Mouse (Mus musculus) embryo, embryonic 10 days (tissue): ENCODE measurements at regions not wholly inside any gene's neighbourhood (a gene's known extent, or its start where the extent isn't known, plus 50 kb on each side); places are given as distances from the start of the nearest gene placed in this dataset.
"Not testable (repeated sequence)": the region's sequence is repeated elsewhere in the genome, so short reads cannot be mapped to it uniquely, and the experiment has no call there.

ENCODE experiments used
- DNase-seq: peaks from one replicate; pipeline ENCODE4 v3.0.0-alpha.2; 2015; ENCODE audit warnings: low spot score

DNA sequence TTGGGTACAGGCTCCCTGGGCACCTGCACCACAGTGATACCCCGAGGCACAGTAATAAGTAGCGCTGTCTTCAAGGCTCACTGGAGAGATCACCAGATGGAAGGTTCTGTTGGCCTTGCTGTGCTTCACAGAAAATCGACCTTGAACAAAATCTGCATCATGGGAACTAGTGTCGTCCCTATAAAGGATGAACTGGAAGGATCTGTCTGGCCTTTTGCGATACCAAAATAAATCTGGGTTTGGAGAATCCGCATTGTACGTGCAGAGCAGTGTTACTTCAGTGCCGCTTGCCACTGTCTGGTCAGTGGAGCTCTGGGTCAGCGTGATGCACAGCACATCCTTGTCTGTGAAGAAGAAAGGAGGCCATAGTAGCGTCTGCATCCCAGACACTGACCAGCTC, 105.3 kb downstream of the Dad1 start:
- no peak for DNase-seq

DNA sequence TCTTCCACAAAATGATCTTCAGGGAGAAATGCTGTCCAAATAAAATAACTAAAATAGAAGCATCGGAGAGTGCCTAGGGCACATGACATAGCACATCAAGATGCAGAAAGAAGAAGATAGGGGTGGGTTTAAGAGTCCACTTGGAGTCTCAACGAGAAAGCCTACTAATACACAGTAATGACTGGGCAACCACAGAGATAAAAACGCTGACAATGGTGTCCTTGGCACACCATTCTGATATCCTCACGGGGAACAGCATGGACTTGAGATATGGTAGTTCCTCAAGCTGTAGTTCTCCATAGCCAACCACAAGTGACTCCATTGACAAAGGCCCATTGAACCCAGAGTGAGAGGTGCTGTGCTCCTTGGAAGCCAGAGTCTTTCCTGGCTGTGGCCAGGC, 105.8 kb downstream of the Dad1 start:
- DNase-seq: no peak

DNA sequence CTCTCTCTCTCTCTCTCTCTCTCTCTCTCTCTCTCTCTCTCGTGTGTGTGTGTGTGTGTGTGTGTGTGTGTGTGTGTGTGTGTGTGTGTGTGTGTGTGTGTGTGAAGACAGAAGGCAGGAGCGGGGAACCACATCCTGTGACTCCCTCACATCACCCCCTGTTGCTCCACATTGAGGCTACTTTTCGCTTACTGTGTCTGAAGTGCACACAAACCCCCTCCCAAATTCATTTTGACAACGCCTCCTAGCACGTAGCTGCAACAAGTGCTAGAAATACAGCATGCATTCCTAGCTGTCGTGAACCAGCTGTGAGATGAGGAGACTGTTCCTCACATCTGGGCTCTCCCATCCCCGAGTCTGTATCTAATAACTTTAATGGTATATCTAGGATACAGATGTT, 106.4 kb downstream of the Dad1 start:
- DNase-seq: no peak

DNA sequence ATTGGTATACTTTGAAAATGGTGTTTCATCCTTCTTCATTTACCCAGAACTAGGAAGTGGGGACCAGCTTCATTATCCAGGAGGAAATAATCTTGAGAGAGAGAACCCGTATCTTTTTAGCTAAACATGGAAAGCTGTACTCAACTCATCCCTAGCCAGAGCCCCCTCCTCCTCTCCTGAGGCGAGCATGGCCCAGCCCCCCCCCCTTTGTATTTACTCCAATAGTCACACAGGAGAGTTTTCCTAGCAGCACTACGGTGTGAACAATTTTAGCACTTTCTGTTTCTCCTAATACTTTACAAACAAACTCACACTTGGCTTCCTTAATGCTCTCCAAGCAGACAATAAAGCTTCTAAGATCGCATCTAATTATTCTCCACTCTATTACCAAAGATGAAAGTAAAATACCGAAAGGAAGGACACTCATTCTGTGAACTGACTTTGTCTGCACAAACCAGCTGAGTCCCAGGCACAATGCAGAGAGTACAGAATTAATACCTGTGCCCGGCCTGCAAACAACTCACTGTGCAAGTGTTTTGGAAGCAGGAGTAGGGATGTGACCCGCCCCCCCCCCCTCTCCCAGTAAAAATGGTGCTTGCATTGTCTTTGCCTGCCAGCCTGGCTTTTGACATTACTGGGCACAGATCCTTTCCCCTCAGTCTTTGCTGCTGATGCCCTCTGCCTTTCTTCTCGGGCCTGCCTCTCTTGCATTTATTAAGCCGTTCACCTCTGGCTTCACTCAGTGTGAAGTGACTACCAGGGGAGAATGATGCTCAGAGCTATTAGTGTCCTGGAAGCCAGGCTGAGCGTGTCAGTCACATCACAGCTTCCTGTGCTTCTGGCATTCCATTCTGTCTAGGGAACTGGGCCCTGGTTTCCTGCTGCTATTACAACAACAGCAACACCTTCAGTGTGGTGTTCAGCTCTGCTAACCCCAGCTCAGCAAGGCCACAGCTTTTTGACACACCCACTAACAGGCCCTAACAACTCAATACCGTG, 107.9 kb downstream of the Dad1 start:
- peak; percentile 53 for DNase-seq

DNA sequence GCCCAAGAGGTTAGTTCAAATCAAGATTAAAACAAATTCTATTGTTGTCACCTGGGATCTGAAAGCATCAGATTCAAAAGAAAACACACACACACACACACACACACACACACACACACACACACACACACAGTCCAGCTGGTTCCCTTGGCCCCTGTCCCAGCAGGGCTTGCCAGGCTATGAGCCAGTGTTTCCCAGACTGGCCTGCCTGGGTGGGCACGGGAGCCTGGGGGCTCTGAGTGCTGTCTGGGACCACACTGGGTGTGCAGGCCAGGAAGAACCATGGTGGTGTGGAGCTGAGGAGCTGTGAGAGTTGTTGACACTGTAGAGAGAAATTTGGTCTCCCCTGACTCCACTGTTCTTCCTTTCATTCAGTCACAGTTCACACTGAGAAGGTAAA, 110.1 kb downstream of the Dad1 start:
- DNase-seq: no peak

DNA sequence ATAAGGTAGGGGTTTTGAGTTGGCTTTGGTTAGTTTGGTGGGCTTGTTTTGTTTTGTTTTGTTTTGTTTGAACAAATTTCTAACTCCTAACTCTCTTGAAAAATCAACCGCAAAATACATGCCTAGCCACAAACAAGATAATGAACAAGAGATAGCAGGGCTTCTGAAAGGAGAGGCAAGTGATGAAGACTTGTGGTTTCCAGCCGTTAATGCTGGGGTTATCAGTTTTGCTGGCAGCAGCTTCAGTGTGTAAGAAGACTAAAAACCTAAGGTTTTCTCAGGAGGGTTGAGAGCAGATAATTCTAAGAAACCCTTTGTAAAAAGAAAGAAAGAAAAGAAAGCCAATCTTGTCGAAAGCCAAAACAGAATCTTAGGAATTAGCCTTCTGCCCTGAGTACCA, 115.6 kb downstream of the Dad1 start:
- DNase-seq: no peak

DNA sequence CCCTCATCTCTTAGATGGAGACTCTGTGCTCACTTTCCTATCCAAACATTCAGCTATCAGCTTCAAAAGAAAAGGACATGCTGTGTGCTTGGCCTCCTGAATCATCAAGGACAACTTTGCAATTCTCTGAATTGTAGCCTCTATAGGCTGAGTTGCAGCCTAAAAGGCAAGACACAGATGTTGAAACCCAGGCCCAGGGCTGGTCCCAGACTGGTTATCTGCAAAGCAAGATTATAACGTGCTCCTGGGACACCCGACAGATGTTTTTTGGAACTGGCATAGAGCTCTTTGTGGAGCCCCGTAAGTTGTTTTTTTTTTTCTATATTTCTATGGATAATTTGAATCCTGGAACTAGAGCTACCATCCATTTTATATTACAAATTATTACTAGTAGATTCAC, 117.4 kb downstream of the Dad1 start:
- no peak for DNase-seq

DNA sequence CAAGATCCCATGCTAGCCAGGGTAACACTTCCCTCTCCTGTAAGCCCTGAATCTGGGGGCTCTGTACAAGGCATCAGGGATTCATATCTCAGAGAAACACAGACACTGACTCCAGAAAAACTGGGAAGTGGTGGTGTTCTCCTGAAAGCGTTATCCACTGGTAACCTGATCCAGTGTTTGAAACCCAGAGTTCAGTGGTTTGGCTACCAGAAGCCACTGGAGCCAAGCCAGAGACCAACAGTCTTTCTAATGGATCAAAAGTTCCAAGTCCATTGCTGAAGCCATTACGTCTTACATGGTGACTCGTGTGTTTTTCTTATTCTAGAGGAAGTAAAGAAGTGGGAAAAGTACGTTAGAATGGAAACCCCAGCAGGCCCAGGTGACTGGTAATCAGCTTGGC, 125.6 kb downstream of the Dad1 start:
- no peak for DNase-seq

DNA sequence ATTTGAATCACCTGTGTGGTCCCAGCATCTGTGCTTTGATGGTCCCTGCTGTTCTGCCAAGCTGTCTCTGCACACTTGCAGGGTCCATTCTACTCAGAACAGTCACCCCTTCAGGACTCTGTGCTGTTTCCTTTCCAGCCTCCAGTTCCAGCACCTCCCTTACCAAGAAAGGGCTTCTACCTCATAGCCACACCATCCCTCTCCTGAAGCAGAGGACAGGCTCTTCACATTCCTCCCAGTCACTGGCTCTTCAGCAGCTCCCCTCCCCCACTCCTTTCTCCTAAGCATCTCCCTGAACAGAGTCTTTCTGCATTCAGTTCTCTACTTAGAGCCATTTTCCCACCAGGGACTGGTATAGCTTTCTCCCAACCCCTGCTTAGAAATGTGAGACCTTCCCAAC, 128.4 kb downstream of the Dad1 start:
- peak; percentile 14 for DNase-seq

DNA sequence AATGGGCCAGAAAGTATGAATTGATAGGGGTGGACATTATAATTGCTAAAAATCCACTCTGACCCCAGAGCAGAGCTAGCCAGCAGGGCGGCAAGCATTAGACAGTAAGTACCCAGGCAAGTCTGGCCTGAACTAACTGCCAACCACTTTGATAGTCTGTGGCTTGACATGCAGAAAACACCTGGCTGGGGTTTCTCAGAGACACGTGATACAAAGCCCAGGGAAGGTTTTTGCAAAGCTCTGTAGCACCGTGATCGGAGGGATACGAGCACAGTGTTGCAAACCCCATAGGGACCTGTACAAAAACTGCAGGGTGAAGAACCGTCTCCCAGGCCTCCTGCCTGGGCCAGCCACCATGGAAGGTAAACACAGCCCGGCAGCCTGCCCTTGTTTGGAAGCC, 131.9 kb downstream of the Dad1 start:
- DNase-seq: no peak

DNA sequence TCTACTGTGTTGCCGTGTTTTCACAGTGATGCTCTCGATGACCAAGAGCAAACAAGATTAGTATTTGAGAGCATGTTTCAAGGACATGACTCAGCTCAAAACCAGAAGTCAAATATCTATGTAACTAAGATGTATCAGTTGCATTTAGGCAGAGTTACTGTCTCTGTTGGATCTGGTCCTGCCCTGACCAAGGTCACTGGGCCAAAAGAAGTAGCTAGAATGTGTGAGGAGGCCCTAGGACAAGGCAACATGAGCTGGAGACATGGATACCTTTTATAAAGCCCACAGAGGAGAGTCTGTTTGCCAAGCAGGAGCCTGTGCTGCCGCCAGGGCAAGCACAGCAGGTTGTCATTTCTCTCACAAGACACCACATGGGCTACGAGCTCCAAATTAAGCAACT, 132.6 kb downstream of the Dad1 start:
- no peak for DNase-seq

DNA sequence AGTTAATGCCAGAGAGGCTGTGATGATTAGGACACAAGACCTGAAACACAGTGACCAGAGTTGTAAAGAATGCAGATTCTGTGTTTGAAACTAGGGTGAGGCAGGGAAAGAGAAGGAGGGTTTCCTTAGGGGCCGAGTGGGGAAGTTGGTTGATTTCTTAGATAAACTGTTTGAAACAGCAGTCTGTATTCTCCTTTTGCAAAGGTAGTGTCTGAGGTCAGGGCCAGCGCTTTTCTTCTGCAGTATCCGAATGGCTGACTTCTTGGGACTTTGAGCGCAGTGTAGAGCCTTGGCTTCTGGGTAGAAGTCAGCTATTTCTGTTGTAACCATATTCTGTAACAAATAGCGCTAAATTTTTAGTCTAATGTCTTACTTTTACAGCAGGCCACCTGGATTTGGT, 133.7 kb downstream of the Dad1 start:
- no peak for DNase-seq

DNA sequence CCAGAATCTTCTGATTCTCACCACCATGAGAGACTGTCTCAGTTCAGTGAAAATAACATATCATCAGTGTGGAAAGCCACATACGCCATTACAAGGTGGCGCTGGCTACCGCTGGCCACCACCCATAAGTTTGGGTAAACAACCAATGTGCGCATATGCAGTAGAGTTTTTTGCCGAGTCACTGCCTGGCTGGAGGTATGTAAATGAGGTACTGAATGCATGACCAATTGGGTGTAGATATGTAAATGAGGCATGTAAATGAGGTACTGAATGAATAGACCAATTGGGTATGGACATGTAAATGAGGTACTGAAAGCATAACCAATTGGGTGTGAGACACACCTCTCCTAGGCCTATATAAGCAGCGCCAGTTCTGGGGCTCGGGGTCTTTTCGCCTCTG, 136.3 kb downstream of the Dad1 start:
- DNase-seq: not testable (repeated sequence)

DNA sequence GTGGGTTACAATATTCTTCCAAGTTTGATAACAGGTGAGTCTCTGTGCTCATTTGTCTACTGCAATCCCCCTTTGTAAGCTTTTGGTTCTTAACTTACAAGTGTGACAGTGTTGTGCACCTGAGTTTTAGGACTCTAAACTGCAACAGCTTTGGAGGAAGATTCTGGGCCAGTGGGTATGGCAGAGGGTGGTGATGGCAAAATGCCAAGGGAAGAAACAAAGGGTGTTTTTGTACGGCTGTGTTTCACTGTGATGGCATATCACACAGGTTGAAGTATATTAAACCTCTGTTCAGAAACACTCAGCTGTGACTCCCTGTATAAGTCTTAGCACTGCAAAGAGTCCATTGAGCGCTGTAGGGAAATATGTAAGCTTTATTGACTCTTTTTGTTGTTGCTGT, 140.7 kb downstream of the Dad1 start:
- DNase-seq: no peak

DNA sequence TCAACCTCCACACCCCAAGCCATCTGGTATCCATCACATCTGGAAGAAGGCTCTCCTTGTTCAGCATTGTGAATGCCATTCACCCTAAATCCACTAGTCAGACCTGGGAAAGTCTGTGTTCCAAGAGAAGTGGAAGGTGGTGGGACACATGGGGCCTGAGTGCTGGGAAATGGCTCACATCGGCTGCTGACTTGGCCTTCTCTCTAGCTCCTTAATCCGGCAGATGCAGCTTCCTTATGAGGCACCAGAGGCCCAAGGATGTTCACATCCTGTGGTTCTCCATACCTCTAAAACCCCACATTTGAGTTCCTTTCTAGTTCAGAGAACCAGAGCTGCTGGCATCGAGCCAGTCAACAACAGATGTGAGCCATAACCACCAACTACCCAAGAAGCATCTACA, 142.9 kb downstream of the Dad1 start:
- no peak for DNase-seq

DNA sequence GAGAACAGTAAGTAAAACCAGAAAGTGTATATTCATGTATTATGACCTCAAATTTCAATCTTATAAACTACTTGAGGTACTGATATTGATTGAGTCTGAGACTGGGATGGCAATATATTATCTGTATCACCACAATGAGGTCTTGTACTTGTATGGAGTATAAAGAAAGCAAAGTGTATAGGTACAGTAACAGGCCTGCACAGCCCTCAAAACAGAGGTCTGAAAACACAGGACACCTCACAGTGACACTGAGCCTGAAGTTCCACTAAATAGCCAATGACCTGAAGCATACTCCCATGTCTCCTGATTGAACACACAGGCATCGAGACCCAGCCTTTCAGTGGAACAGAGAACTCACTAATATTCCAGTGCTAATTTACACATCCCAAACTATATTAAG, 144.8 kb downstream of the Dad1 start:
- DNase-seq: no peak

DNA sequence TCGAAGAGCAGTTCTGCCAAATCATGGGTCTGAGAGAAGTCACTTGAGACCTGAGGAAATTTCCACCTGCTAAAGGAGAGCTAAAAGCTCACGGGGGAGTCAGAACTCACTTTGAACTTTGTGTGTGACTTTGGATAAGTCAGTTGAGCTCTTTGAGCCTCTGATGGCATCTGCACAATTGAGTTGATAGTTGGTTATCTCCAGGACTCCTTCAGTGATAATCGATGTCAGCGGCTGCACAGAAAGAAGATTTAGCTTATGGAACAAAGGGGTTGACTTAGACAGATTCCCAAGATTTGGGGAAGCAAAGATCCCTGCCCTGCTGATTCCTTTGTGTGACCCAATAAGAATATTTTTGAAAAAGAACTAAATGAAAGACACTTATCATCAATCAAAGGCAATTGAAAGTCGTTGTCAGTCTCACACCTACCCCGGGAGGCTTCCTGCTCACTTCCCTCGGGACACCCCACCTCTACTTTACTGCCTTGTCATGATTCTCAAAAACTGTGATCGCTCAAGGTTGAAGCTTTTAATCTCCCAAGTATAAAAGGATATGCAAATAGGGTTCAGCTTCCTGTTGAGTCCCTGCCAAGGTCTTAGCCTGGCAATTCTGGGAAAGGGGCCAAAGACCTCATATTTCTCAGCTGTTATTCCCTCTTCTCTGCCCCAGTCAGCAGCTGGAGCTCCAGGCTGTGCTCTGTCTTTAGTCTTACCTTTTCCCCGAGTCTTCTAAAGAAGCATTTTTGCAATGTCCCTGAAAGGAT, 145.4 kb downstream of the Dad1 start:
- DNase-seq: no peak

DNA sequence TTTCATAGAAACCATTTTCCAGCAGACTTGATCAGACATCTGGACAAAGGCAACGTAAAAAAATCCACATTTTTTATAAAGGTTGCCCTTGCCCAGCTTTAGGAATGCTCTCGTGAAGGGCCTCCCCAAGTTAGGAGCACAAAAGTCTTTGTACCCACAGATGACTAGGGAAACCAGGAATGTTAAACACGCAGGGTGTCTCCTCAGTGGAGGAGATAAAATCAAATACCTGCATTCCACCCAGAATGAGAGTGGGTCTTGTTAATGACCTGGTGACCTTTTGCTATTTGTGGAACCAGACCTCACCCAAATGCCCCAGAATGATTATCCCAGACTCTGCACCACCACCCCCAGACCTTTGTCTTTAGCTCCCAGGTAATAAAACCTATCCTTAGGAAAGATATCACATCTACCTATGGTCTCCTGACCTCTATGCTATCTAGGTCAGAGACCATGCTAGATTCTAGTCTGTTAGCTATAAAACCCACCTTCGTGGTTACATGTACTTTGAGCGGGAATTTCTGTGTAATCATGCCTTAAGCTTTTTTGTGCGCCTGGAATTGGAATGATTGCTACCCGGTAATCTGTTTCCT, 146.6 kb downstream of the Dad1 start:
- no peak for DNase-seq

DNA sequence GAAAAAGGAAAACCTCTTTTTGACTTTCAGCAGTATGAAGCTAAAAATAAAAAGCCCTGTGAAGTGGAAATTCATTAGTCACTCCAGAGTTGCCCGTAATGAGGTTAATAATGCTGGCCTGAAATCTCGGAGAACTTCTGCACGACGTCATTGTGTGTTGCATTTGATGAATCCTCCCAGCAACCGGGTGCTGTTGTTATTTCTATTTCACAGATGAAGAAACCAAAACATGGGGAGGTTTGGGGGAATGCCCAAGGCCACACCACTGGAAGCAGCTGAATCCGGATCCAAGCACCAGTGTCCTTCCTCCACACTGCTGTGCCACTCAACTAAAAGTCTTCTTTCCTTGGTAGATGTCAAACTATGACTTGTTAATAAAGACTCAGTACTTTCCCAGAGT, 149.7 kb downstream of the Dad1 start:
- DNase-seq: no peak

DNA sequence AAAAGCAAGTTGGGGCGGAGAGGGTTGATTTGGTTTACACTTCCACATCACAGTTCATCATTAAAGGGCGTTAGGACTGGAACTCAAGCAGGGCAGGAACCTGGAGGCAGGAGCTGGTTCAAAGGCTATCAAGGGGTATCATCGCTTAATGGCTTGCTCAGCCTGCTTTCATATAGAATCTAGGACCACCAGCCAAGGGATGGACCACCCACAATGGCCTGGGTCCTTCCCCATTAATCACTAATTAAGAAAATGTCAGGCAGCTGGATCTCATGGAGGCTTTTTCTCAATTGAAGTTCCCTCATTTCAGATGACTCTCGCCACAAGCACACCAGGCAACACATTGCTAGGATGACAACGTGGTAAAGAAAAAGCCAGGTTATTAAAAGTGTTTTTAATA, 150.4 kb downstream of the Dad1 start:
- DNase-seq: no peak

DNA sequence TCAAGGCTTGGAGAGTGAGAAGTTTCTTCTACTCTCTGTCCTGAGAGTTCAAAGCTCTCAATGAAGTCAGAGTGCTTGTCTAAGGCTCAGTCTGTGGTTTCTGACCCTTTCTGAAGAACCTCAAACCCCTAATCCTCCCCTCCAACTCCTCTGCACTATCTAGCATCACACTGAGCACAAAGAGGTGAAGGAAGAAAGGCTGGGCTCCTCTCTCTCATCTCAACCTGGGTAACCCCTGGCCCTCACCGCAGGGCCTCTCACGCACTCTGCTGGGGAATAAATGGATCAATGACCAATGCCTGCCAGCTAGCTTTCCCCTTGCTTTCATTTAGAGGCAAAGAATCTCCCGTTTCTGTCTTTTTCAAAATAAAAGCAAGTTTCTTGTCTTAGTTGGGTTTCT, 150.8 kb downstream of the Dad1 start:
- DNase-seq: no peak

DNA sequence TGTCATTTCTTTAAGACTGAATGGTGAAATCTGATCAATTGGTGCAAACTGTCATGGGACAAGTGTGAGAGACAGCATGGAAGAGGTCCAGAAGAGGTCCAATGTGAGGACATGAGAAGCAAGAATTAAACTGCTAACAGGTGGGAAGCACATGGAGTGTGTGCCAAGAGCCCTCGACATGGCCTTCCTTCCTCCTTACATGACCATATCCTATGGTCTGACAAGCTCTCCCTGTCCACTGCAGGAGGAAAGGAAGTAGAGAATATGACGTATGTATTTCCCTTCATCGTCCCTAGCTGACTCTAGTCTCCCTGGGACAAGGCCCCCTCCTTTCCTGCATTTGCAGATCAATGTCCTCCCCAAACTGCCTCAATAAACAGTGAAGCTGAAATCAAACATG, 152.1 kb downstream of the Dad1 start:
- no peak for DNase-seq

DNA sequence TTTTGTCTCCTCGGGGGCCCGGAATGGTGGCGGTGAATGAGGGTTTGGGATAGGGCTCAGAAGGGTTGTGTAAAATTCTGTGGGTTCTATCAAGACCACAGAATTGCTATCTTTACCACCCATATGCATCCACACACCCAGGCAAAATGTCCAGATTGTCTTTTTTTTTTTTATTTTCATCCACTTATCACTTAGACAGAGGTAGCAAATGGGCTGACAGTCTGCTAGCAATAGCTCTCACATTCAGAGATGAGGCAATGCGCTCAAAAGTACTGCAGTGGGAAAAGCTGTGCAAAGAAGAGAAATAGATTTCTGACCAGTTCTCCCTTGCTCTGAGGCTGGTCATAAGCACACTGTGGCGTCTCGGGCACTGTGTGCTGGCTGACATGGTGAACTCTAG, 154.5 kb downstream of the Dad1 start:
- no peak for DNase-seq
